22 mouse cellular contexts compared by ENCODE assay signal in genomic region chr5:44529466-44529865, GRCm38 (mm10).
A peak's percentile ranks its signal among the peaks of the same experiment; 100 is the strongest.
DNase-seq lines count a peak whose midpoint lies in the region; ATAC-seq and TF ChIP-seq lines count a peak whose summit lies in the region.
"Had no signal": no experiment of that assay in that cellular context is flagged by ENCODE, and none has a peak within 500 bp of the region (broad histone marks: within the 10 kb centered on the region; RNA-seq: fewer than 3 reads in every experiment).

No protein-coding gene starts in this region.

- H3K27me3 ChIP-seq in forebrain, embryonic 15.5 days = no peaks in the 10 kb centered on the region
- H3K27me3 ChIP-seq in forebrain, embryonic 12.5 days = no peaks in the 10 kb centered on the region
- H3K27me3 ChIP-seq: hindbrain, embryonic 12.5 days; midbrain, embryonic 12.5 days; neural tube, embryonic 13.5 days had no signal

- ATAC-seq in forebrain, embryonic 15.5 days (replicated peaks) = 0 out of 2 replicates have a peak, but pooled peaks have one; percentile 17
- ATAC-seq in forebrain, embryonic 12.5 days (ENCODE audit: low FRiP score) = no peak
- ATAC-seq: lung, postnatal 0 days had no signal

- no peak for DNase-seq in layer of hippocampus, adult 2 months (ENCODE audit: low spot score in 2 of 2)
- DNase-seq in layer of hippocampus, postnatal 25 days (ENCODE audit: extremely low spot score in 1 of 2, low spot score in 1 of 2) = no peak
- DNase-seq in 416B (ENCODE audit: low read depth) = peak; percentile 22
- no peak for DNase-seq in cerebellum, adult 9-10 months
- DNase-seq: adrenal gland, postnatal 14 days; cerebellum, adult 8-10 months; gastrocnemius, postnatal 25 days; heart, adult 2 months; heart, postnatal 14 days; kidney, postnatal 14 days; layer of hippocampus, postnatal 36 days; retina, postnatal 1 day; thymus, postnatal 14 days had no signal

- H3K9me3 ChIP-seq in forebrain, embryonic 15.5 days = no peaks in the 10 kb centered on the region
- no peaks in the 10 kb centered on the region for H3K9me3 ChIP-seq in forebrain, embryonic 12.5 days
- H3K9me3 ChIP-seq: heart, embryonic 13.5 days; hindbrain, embryonic 12.5 days; midbrain, embryonic 12.5 days; neural tube, embryonic 13.5 days had no signal

- H3K36me3 ChIP-seq in forebrain, embryonic 15.5 days = no peaks in the 10 kb centered on the region
- no peaks in the 10 kb centered on the region for H3K36me3 ChIP-seq in forebrain, embryonic 12.5 days (replicated peaks)
- H3K36me3 ChIP-seq: heart, embryonic 13.5 days; hindbrain, embryonic 12.5 days; midbrain, embryonic 12.5 days; neural tube, embryonic 13.5 days had no signal

- H3K4me2 ChIP-seq in forebrain, embryonic 15.5 days (replicated peaks) = no peak overlapping the region
- no peak overlapping the region for H3K4me2 ChIP-seq in forebrain, embryonic 12.5 days
- H3K4me2 ChIP-seq: heart, embryonic 13.5 days; hindbrain, embryonic 12.5 days; midbrain, embryonic 12.5 days; neural tube, embryonic 13.5 days had no signal

- peaks cover 9% of the 10 kb centered on the region for H3K4me1 ChIP-seq in forebrain, embryonic 15.5 days
- H3K4me1 ChIP-seq in forebrain, embryonic 12.5 days = peaks cover 4% of the 10 kb centered on the region; the same call in 1 of the 2 replicates
- H3K4me1 ChIP-seq in cortical plate, adult 2 months (ENCODE audit: control insufficient read depth, insufficient read depth, low read length) = no peaks in the 10 kb centered on the region
- H3K4me1 ChIP-seq: hindbrain, embryonic 12.5 days; midbrain, embryonic 12.5 days; neural tube, embryonic 13.5 days had no signal

- no peak overlapping the region for H3K4me3 ChIP-seq in forebrain, embryonic 15.5 days
- no peak overlapping the region for H3K4me3 ChIP-seq in forebrain, embryonic 12.5 days (replicated peaks)
- no peak overlapping the region for H3K4me3 ChIP-seq in layer of hippocampus, adult 2 months
- H3K4me3 ChIP-seq in cortical plate, adult 2 months (ENCODE audit: insufficient read depth, low read length) = no peak overlapping the region
- H3K4me3 ChIP-seq: heart, adult 2 months; heart, embryonic 13.5 days; hindbrain, embryonic 12.5 days; midbrain, embryonic 12.5 days; myocyte; neural tube, embryonic 13.5 days had no signal

- no peak for TF ChIP-seq POLR2A in cortical plate, adult 2 months (IDR thresholded peaks at IDR 0.05; ENCODE audit: extremely low read depth, insufficient read depth, low read length)

- WGBS in forebrain, embryonic 15.5 days = 55% methylated on average over 3 of the region's 3 CpGs
- 89% methylated on average over 3 of the region's 3 CpGs for WGBS in forebrain, embryonic 12.5 days

- H3K9ac ChIP-seq in forebrain, embryonic 15.5 days (replicated peaks) = no peak overlapping the region
- H3K9ac ChIP-seq in forebrain, embryonic 12.5 days = no peak overlapping the region
- H3K9ac ChIP-seq: heart, embryonic 13.5 days; hindbrain, embryonic 12.5 days; midbrain, embryonic 12.5 days; neural tube, embryonic 13.5 days had no signal

- H3K27ac ChIP-seq in forebrain, embryonic 15.5 days (replicated peaks) = peak overlapping the region; percentile 84
- H3K27ac ChIP-seq in forebrain, embryonic 12.5 days = no peak overlapping the region
- H3K27ac ChIP-seq in layer of hippocampus, adult 2 months = peak overlapping the region; percentile 83
- peak overlapping the region; percentile 34; the same call in 1 of the 2 replicates for H3K27ac ChIP-seq in cortical plate, adult 2 months (ENCODE audit: insufficient read depth, low read length)
- H3K27ac ChIP-seq: heart, adult 2 months; heart, embryonic 13.5 days; hindbrain, embryonic 12.5 days; midbrain, embryonic 12.5 days; neural tube, embryonic 13.5 days had no signal

- no peak for TF ChIP-seq CTCF in layer of hippocampus, adult 2 months (conservative IDR thresholded peaks at IDR 0.05)
- TF ChIP-seq CTCF in cortical plate, adult 2 months (IDR thresholded peaks at IDR 0.05; ENCODE audit: extremely low read depth, insufficient read depth, low read length) = no peak
